ENCODE assay signal across 21 mouse cellular contexts in genomic region chr10:24296608-24297007, GRCm38 (mm10).
DNase-seq lines count a peak whose midpoint lies in the region; ATAC-seq and TF ChIP-seq lines count a peak whose summit lies in the region.
"Had no signal": no experiment of that assay in that cellular context is flagged by ENCODE, and none has a peak within 500 bp of the region (broad histone marks: within the 10 kb centered on the region; RNA-seq: fewer than 3 reads in every experiment).

No protein-coding gene starts in this region.

- no peaks in the 10 kb centered on the region for H3K4me1 ChIP-seq in heart, embryonic 12.5 days (replicated peaks)
- no peaks in the 10 kb centered on the region for H3K4me1 ChIP-seq in heart, embryonic 16.5 days (ENCODE audit: control insufficient read depth, insufficient read depth, low read length)
- H3K4me1 ChIP-seq in limb, embryonic 13.5 days, result peaks cover 8% of the 10 kb centered on the region; the same call in 1 of the 2 replicates
- 0 out of 2 replicates have a peak, but pooled peaks cover 3% of the 10 kb centered on the region for H3K4me1 ChIP-seq in limb, embryonic 14.5 days (ENCODE audit: control insufficient read depth, insufficient read depth, low read length)
- H3K4me1 ChIP-seq: embryonic facial prominence, embryonic 15.5 days; forebrain, embryonic 10.5 days; intestine, embryonic 15.5 days had no signal

- intact Hi-C loops in heart, postnatal 10 days (cut with DNase I), result no loop called here

- 31% methylated on average over 4 of the region's 4 CpGs for WGBS in heart, embryonic 12.5 days
- WGBS in heart, embryonic 16.5 days, result 34% methylated on average over 4 of the region's 4 CpGs
- WGBS in limb, embryonic 13.5 days, result 33% methylated on average over 4 of the region's 4 CpGs
- WGBS in limb, embryonic 14.5 days, result 34% methylated on average over 4 of the region's 4 CpGs

- H3K36me3 ChIP-seq in heart, embryonic 12.5 days, result no peaks in the 10 kb centered on the region
- no peaks in the 10 kb centered on the region for H3K36me3 ChIP-seq in heart, embryonic 16.5 days (ENCODE audit: control insufficient read depth, insufficient read depth)
- H3K36me3 ChIP-seq in limb, embryonic 13.5 days, result no peaks in the 10 kb centered on the region
- no peaks in the 10 kb centered on the region for H3K36me3 ChIP-seq in limb, embryonic 14.5 days (ENCODE audit: control insufficient read depth, insufficient read depth, low read length)
- H3K36me3 ChIP-seq: embryonic facial prominence, embryonic 15.5 days; forebrain, embryonic 10.5 days; hindbrain, embryonic 10.5 days; intestine, embryonic 15.5 days had no signal

- TF ChIP-seq POLR2A in limb, embryonic 14.5 days (IDR thresholded peaks at IDR 0.05; ENCODE audit: borderline replicate concordance, extremely low read depth, insufficient read depth, insufficient read length), result no peak

- H3K4me3 ChIP-seq in heart, embryonic 12.5 days, result no peak overlapping the region
- no peak overlapping the region for H3K4me3 ChIP-seq in heart, embryonic 16.5 days (ENCODE audit: low read length)
- H3K4me3 ChIP-seq in limb, embryonic 13.5 days, result no peak overlapping the region
- H3K4me3 ChIP-seq in limb, embryonic 14.5 days (replicated peaks; ENCODE audit: low read length), result no peak overlapping the region
- H3K4me3 ChIP-seq: embryonic facial prominence, embryonic 15.5 days; erythroblast, embryonic 14.5 days; forebrain, embryonic 10.5 days; hindbrain, embryonic 10.5 days; intestine, embryonic 15.5 days had no signal

- no peaks in the 10 kb centered on the region for H3K9me3 ChIP-seq in heart, embryonic 12.5 days (replicated peaks)
- no peaks in the 10 kb centered on the region; the same call in 1 of the 2 replicates for H3K9me3 ChIP-seq in heart, embryonic 16.5 days (replicated peaks; ENCODE audit: control insufficient read depth, low read length)
- no peaks in the 10 kb centered on the region for H3K9me3 ChIP-seq in limb, embryonic 13.5 days
- no peaks in the 10 kb centered on the region for H3K9me3 ChIP-seq in limb, embryonic 14.5 days (ENCODE audit: control insufficient read depth, low read length)
- H3K9me3 ChIP-seq: embryonic facial prominence, embryonic 15.5 days; forebrain, embryonic 10.5 days; hindbrain, embryonic 10.5 days; intestine, embryonic 15.5 days had no signal

- no peak overlapping the region for H3K4me2 ChIP-seq in heart, embryonic 12.5 days
- H3K4me2 ChIP-seq in heart, embryonic 16.5 days (ENCODE audit: low read depth, low read length), result no peak overlapping the region
- H3K4me2 ChIP-seq in limb, embryonic 13.5 days (replicated peaks), result no peak overlapping the region
- H3K4me2 ChIP-seq in limb, embryonic 14.5 days (replicated peaks; ENCODE audit: low read depth, low read length, severe bottlenecking), result no peak overlapping the region
- H3K4me2 ChIP-seq: embryonic facial prominence, embryonic 15.5 days; hindbrain, embryonic 14.5 days; intestine, embryonic 15.5 days had no signal

- DNase-seq in heart, adult 18-20 months, result no peak
- DNase-seq in heart, postnatal 10 days, result no peak
- no peak for DNase-seq in limb, embryonic 14.5 days (ENCODE audit: low spot score)
- DNase-seq in kidney, postnatal 25 days, result no peak
- DNase-seq: adrenal gland, adult 2 months; adrenal gland, postnatal 25 days; cerebellum, adult 18-20 months; cerebellum, adult 9-11 months; cerebellum, postnatal 36 days; gastrocnemius, postnatal 10 days; kidney, adult 18-20 months had no signal

- H3K9ac ChIP-seq in heart, embryonic 12.5 days, result no peak overlapping the region
- no peak overlapping the region for H3K9ac ChIP-seq in heart, embryonic 16.5 days (ENCODE audit: low read length)
- H3K9ac ChIP-seq in limb, embryonic 13.5 days, result no peak overlapping the region
- no peak overlapping the region for H3K9ac ChIP-seq in limb, embryonic 14.5 days (ENCODE audit: low read depth, low read length, severe bottlenecking)
- H3K9ac ChIP-seq: embryonic facial prominence, embryonic 15.5 days; hindbrain, embryonic 14.5 days; intestine, embryonic 15.5 days had no signal

- no peak for ATAC-seq in heart, embryonic 12.5 days (ENCODE audit: insufficient number of reproducible peaks, low FRiP score)
- 0 out of 2 replicates have a peak, but pooled peaks have one; percentile 60 for ATAC-seq in heart, embryonic 16.5 days (replicated peaks; ENCODE audit: extremely low read depth, insufficient read depth, low FRiP score)
- ATAC-seq in limb, embryonic 13.5 days (ENCODE audit: low FRiP score, low read depth), result peak; percentile 42; the same call in 1 of the 2 replicates
- peak; percentile 34; the same call in 1 of the 2 replicates for ATAC-seq in limb, embryonic 14.5 days (ENCODE audit: low FRiP score, low read depth)
- ATAC-seq: forebrain, embryonic 14.5 days; intestine, embryonic 15.5 days had no signal

- peak overlapping the region; percentile 36; the same call in 1 of the 2 replicates for H3K27ac ChIP-seq in heart, embryonic 12.5 days (ENCODE audit: poor library complexity, severe bottlenecking)
- H3K27ac ChIP-seq in heart, embryonic 16.5 days (ENCODE audit: low read length), result peak overlapping the region; percentile 68
- H3K27ac ChIP-seq in limb, embryonic 13.5 days, result peak overlapping the region; percentile 17; the same call in 1 of the 2 replicates
- H3K27ac ChIP-seq in limb, embryonic 14.5 days (replicated peaks; ENCODE audit: low read depth, low read length), result no peak overlapping the region
- H3K27ac ChIP-seq: embryonic facial prominence, embryonic 15.5 days; forebrain, embryonic 10.5 days; hindbrain, embryonic 10.5 days; hindbrain, embryonic 14.5 days; intestine, embryonic 15.5 days had no signal

- H3K27me3 ChIP-seq in heart, embryonic 12.5 days (replicated peaks), result no peaks in the 10 kb centered on the region
- H3K27me3 ChIP-seq in heart, embryonic 16.5 days (ENCODE audit: control insufficient read depth, insufficient read depth, low read length), result no peaks in the 10 kb centered on the region
- H3K27me3 ChIP-seq in limb, embryonic 13.5 days, result no peaks in the 10 kb centered on the region
- no peaks in the 10 kb centered on the region for H3K27me3 ChIP-seq in limb, embryonic 14.5 days (ENCODE audit: control insufficient read depth, insufficient read depth, low read length)
- H3K27me3 ChIP-seq: embryonic facial prominence, embryonic 15.5 days; intestine, embryonic 15.5 days had no signal
